Mouse (Mus musculus): Measurements from ENCODE around the gene Tspan32.
A peak's percentile ranks its signal among the peaks of the same experiment; 100 is the strongest.

Tspan32 gene

DNA sequence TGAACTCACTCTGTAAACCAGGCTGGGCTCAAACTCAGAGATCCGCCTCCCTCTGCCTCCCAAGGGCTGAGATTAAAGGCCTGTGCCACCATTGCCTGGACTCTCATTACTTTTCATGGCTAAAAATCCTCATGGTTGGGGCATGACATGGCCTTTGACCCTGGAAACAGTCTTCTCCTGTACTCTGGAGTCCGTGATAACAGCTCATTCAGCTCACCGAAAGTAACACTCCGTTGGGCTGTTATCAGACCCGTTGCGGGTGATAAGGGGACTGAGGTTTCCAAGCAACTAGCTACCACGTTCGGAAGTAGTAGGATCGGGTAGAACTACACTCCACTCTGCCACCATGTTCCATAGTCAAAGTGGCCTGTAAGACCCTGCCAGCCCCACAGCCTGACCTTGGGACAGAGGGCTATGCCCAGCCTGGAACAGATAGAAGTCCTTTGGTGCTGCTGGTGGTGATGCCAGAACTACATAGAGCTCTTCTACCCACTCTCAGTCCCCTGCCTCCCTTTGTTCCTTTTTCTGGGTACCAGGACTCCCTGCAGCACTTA, 52.9 kb downstream of the Tspan32 start:
- Histone ChIP-seq H3K4me3 (replicated peaks; ENCODE audit: low read length) (peak overlapping the region; percentile 17; the same call in 1 of the 2 replicates), H3K9me3 (ENCODE audit: low read length) (no peaks in the 10 kb centered on the region), H3K36me3 (ENCODE audit: insufficient read depth, low read length) (peaks cover 91% of the 10 kb centered on the region), H3K27me3 (ENCODE audit: insufficient read depth, low read length) (no peaks in the 10 kb centered on the region), H3K4me1 (replicated peaks; ENCODE audit: low read depth, low read length) (peaks cover 92% of the 10 kb centered on the region)
- TF ChIP-seq POU5F1 (IDR thresholded peaks at IDR 0.05; ENCODE audit: borderline replicate concordance, low read length) (no peak), CTCF (conservative IDR thresholded peaks at IDR 0.05; ENCODE audit: low read length) (no peak), NANOG (IDR thresholded peaks at IDR 0.05; ENCODE audit: borderline replicate concordance, low read length) (no peak)

GRCm38 (mm10) chr7:143058221-143058697, 53.4 kb downstream of the Tspan32 start:
- TF ChIP-seq POU5F1 (IDR thresholded peaks at IDR 0.05; ENCODE audit: borderline replicate concordance, low read length) = no peak
- no peak for TF ChIP-seq CTCF (conservative IDR thresholded peaks at IDR 0.05; ENCODE audit: low read length)
- TF ChIP-seq NANOG (IDR thresholded peaks at IDR 0.05; ENCODE audit: borderline replicate concordance, low read length) = no peak
- H3K36me3 ChIP-seq (ENCODE audit: insufficient read depth, low read length) = peaks cover 96% of the 10 kb centered on the region
- 0 out of 2 replicates have a peak overlapping the region, but pooled peaks have one; percentile 17 for H3K4me3 ChIP-seq (replicated peaks; ENCODE audit: low read length)
- no peaks in the 10 kb centered on the region for H3K9me3 ChIP-seq (ENCODE audit: low read length)
- H3K27me3 ChIP-seq (ENCODE audit: insufficient read depth, low read length) = no peaks in the 10 kb centered on the region
- peaks cover 97% of the 10 kb centered on the region for H3K4me1 ChIP-seq (replicated peaks; ENCODE audit: low read depth, low read length)

DNA sequence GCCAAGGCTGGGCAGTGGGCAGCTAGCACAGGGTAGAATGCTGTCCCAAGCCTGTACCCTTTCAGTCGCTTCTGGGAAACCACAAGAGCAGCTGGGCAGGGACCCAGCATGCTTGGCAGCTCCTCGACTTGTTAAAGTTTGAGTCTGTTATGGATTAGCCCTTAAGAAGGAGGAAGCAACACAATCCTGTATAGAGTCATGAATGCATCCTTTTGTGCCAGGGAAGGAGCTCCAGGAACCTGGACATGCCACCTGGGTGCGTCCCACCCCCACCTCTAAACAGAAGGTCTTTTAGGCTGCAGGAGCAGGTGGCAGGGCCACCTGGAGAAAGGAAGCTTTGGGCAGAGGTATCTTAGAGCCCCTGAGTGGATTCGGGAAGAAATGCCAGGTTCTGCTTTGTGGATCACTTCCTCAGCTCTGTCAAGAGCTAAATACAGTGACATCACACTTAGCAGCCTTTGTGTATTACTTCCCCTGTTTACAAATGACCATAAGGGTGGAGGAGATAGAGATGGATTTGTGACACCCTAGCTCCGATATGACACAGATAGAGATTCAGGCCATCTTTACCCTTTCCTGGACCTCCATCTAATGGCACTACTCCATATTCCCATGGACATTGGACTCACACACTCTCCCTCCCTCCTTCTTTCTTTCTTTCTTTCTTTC, 54.5 kb downstream of the Tspan32 start:
- Histone ChIP-seq H3K27me3 (ENCODE audit: insufficient read depth, low read length) (no peaks in the 10 kb centered on the region), H3K9me3 (ENCODE audit: low read length) (no peaks in the 10 kb centered on the region), H3K4me3 (replicated peaks; ENCODE audit: low read length) (no peak overlapping the region), H3K4me1 (replicated peaks; ENCODE audit: low read depth, low read length) (peaks cover 100% of the 10 kb centered on the region), H3K36me3 (ENCODE audit: insufficient read depth, low read length) (peaks cover 100% of the 10 kb centered on the region)
- TF ChIP-seq POU5F1 (IDR thresholded peaks at IDR 0.05; ENCODE audit: borderline replicate concordance, low read length) (no peak), CTCF (conservative IDR thresholded peaks at IDR 0.05; ENCODE audit: low read length) (no peak), NANOG (IDR thresholded peaks at IDR 0.05; ENCODE audit: borderline replicate concordance, low read length) (no peak)

GRCm38 (mm10) chr7:143062704-143063103, 57.9 kb downstream of the Tspan32 start:
- peaks cover 100% of the 10 kb centered on the region for H3K4me1 ChIP-seq (replicated peaks; ENCODE audit: low read depth, low read length)
- peaks cover 100% of the 10 kb centered on the region for H3K36me3 ChIP-seq (ENCODE audit: insufficient read depth, low read length)
- H3K27me3 ChIP-seq (ENCODE audit: insufficient read depth, low read length) = no peaks in the 10 kb centered on the region
- H3K9me3 ChIP-seq (ENCODE audit: low read length) = no peaks in the 10 kb centered on the region
- H3K4me3 ChIP-seq (replicated peaks; ENCODE audit: low read length) = peak overlapping the region; percentile 33; the same call in 1 of the 2 replicates
- no peak for TF ChIP-seq POU5F1 (IDR thresholded peaks at IDR 0.05; ENCODE audit: borderline replicate concordance, low read length)
- TF ChIP-seq NANOG (IDR thresholded peaks at IDR 0.05; ENCODE audit: borderline replicate concordance, low read length) = no peak
- no peak for TF ChIP-seq CTCF (conservative IDR thresholded peaks at IDR 0.05; ENCODE audit: low read length)

- H3K27me3 ChIP-seq (ENCODE audit: insufficient read depth, low read length) = no peaks in the 10 kb centered on the region
- H3K4me3 ChIP-seq (replicated peaks; ENCODE audit: low read length) = no peak overlapping the region
- peaks cover 96% of the 10 kb centered on the region for H3K4me1 ChIP-seq (replicated peaks; ENCODE audit: low read depth, low read length)
- no peaks in the 10 kb centered on the region for H3K9me3 ChIP-seq (ENCODE audit: low read length)
- H3K36me3 ChIP-seq (ENCODE audit: insufficient read depth, low read length) = peaks cover 93% of the 10 kb centered on the region
- TF ChIP-seq POU5F1 (IDR thresholded peaks at IDR 0.05; ENCODE audit: borderline replicate concordance, low read length) = no peak
- TF ChIP-seq NANOG (IDR thresholded peaks at IDR 0.05; ENCODE audit: borderline replicate concordance, low read length) = no peak
- no peak for TF ChIP-seq CTCF (conservative IDR thresholded peaks at IDR 0.05; ENCODE audit: low read length)
Observed at GRCm38 (mm10) chr7:143064226-143064625, 59.4 kb downstream of the Tspan32 start.

DNA sequence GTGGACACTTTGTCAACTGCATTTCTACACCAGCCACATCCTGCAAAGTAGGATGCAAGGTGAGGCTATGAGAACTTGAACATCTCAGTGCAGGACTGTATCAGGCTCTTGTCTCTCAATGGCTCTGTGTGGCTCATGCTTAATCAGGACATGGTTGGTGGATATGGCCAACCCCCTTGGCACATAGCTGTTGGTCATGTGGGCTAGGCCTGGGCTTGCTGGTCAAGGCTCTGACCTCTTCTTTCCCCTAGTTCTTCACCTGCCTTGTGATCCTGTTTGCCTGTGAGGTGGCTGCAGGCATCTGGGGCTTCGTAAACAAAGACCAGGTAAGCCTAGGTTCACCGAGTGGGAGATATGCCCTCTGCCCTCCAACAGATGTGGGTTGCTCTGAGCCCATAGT, 60.8 kb downstream of the Tspan32 start:
- Histone ChIP-seq H3K9me3 (ENCODE audit: low read length) (no peaks in the 10 kb centered on the region), H3K27me3 (ENCODE audit: insufficient read depth, low read length) (no peaks in the 10 kb centered on the region), H3K4me3 (replicated peaks; ENCODE audit: low read length) (no peak overlapping the region), H3K4me1 (replicated peaks; ENCODE audit: low read depth, low read length) (peaks cover 92% of the 10 kb centered on the region), H3K36me3 (ENCODE audit: insufficient read depth, low read length) (peaks cover 86% of the 10 kb centered on the region)
- TF ChIP-seq CTCF (conservative IDR thresholded peaks at IDR 0.05; ENCODE audit: low read length) (no peak), NANOG (IDR thresholded peaks at IDR 0.05; ENCODE audit: borderline replicate concordance, low read length) (no peak), POU5F1 (IDR thresholded peaks at IDR 0.05; ENCODE audit: borderline replicate concordance, low read length) (no peak)

DNA sequence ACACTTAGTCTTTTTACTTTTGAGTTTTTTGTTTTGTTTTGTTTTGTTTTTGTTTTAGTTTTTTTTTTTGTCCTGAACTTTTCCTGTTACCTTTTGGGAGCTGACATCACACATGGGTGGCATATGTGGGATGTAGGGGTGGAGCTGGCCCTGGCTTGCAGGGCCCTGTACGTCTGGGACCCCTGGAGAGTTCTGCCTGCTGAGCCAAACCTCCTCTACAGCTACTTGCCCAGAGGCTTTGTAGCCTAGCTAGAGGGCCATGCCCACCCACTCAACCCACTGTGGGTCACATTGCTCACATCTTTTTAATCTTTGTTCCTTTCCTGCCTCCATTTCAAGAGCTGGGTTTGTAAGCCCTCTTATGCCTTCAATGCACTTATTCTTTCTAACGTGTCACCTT, 62.6 kb downstream of the Tspan32 start:
- H3K27me3 ChIP-seq (ENCODE audit: insufficient read depth, low read length) = no peaks in the 10 kb centered on the region
- H3K4me3 ChIP-seq (replicated peaks; ENCODE audit: low read length) = peak overlapping the region; percentile 96
- TF ChIP-seq CTCF (conservative IDR thresholded peaks at IDR 0.05; ENCODE audit: low read length) = no peak
- no peak for TF ChIP-seq NANOG (IDR thresholded peaks at IDR 0.05; ENCODE audit: borderline replicate concordance, low read length)
- no peak for TF ChIP-seq POU5F1 (IDR thresholded peaks at IDR 0.05; ENCODE audit: borderline replicate concordance, low read length)
- no peaks in the 10 kb centered on the region for H3K9me3 ChIP-seq (ENCODE audit: low read length)
- peaks cover 82% of the 10 kb centered on the region for H3K36me3 ChIP-seq (ENCODE audit: insufficient read depth, low read length)
- H3K4me1 ChIP-seq (replicated peaks; ENCODE audit: low read depth, low read length) = peaks cover 82% of the 10 kb centered on the region

- H3K4me1 ChIP-seq (replicated peaks; ENCODE audit: low read depth, low read length) = peaks cover 78% of the 10 kb centered on the region
- H3K36me3 ChIP-seq (ENCODE audit: insufficient read depth, low read length) = peaks cover 78% of the 10 kb centered on the region
- TF ChIP-seq POU5F1 (IDR thresholded peaks at IDR 0.05; ENCODE audit: borderline replicate concordance, low read length) (no peak), NANOG (IDR thresholded peaks at IDR 0.05; ENCODE audit: borderline replicate concordance, low read length) (no peak), CTCF (conservative IDR thresholded peaks at IDR 0.05; ENCODE audit: low read length) (no peak)
- peak overlapping the region; percentile 96 for H3K4me3 ChIP-seq (replicated peaks; ENCODE audit: low read length)
- H3K9me3 ChIP-seq (ENCODE audit: low read length) = no peaks in the 10 kb centered on the region
- H3K27me3 ChIP-seq (ENCODE audit: insufficient read depth, low read length) = no peaks in the 10 kb centered on the region
Observed at GRCm38 (mm10) chr7:143067897-143068296, 63.1 kb downstream of the Tspan32 start.
